Mouse (Mus musculus): ENCODE data around the gene Galnt10. TPM values are rescaled to one million over a fixed set of nuclear protein-coding genes. Genes with fewer than 3 reads are reported as not detected.

Galnt10 gene
- polyA plus RNA-seq, 1 experiment from 2014 or later: 12.3 TPM

- WGBS: 66% methylated on average over 9 of the region's 9 CpGs
Measured at GRCm38 (mm10) chr11:57614502-57614901, 30.7 kb upstream of the Galnt10 start.

DNA sequence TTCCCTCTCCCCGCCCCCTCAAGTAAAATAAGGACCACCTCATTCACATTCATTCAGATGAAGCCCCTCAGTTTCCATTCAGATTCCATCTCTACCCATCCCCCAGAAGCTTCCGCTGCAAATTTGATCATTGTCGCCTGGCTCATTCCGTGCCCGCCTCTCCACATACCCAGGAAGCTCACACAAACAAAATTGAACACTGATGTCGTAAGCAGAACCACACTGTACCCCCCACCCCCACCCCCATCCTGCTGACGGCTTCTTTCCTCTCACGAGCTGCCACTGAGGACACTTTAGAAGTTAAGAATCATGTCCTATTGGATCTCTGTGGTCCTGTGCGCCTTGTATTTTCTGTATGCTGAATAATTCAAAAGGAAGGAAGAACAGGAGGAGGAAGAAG, 30.0 kb upstream of the Galnt10 start:
- no peak for ATAC-seq
- Histone ChIP-seq H3K4me3 (ENCODE audit: low read length) (no peak overlapping the region), H3K9me3 (ENCODE audit: control insufficient read depth, low read length) (no peaks in the 10 kb centered on the region), H3K9ac (ENCODE audit: low read depth, low read length) (no peak overlapping the region), H3K4me1 (ENCODE audit: control insufficient read depth, insufficient read depth, low read depth, low read length) (no peaks in the 10 kb centered on the region; the same call in 1 of the 2 replicates), H3K36me3 (ENCODE audit: control insufficient read depth, insufficient read depth, low read length) (no peaks in the 10 kb centered on the region), H3K27me3 (replicated peaks; ENCODE audit: control insufficient read depth, insufficient read depth, low read length) (no peaks in the 10 kb centered on the region), H3K4me2 (ENCODE audit: low read length) (no peak overlapping the region), H3K27ac (ENCODE audit: low read depth, low read length) (no peak overlapping the region)
- WGBS: 61% methylated on average over 9 of the region's 9 CpGs

More at GRCm38 (mm10) chr11:57614502-57614901, 30.7 kb upstream of the Galnt10 start:
- H3K9ac ChIP-seq (ENCODE audit: low read depth, low read length): no peak overlapping the region
- H3K36me3 ChIP-seq (ENCODE audit: control insufficient read depth, insufficient read depth, low read length): no peaks in the 10 kb centered on the region
- H3K9me3 ChIP-seq (ENCODE audit: control insufficient read depth, low read length): no peaks in the 10 kb centered on the region
- H3K4me3 ChIP-seq (ENCODE audit: low read length): no peak overlapping the region
- no peaks in the 10 kb centered on the region; the same call in 1 of the 2 replicates for H3K4me1 ChIP-seq (ENCODE audit: control insufficient read depth, insufficient read depth, low read depth, low read length)
- no peak overlapping the region for H3K27ac ChIP-seq (ENCODE audit: low read depth, low read length)
- no peak for ATAC-seq
- H3K4me2 ChIP-seq (ENCODE audit: low read length): no peak overlapping the region
- H3K27me3 ChIP-seq (replicated peaks; ENCODE audit: control insufficient read depth, insufficient read depth, low read length): no peaks in the 10 kb centered on the region

DNA sequence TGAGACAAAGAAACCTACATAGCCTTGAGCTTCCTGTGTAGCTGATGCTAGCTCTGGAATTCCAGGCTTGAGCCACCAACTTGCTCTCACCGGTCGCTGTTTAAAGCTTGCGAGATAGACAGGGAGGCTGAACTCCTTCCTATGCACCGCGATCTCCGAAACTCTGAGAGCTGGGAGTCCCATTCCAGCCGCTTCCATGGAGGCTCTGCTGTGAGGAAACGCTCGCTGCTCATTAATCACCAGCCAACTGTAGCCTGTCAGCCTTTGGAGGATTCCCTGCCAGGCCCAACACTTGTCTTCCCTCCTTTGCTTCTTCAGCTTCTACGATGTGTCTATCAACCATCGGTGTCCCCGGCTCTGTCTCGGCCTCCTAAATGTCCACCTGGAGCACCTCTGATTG, 29.4 kb upstream of the Galnt10 start:
- WGBS: 52% methylated on average over 13 of the region's 13 CpGs
- peak; percentile 27; the same call in 1 of the 2 replicates for ATAC-seq
- H3K9me3 ChIP-seq (ENCODE audit: control insufficient read depth, low read length): no peaks in the 10 kb centered on the region

GRCm38 (mm10) chr11:57617526-57618264, 27.5 kb upstream of the Galnt10 start:
- peaks cover 5% of the 10 kb centered on the region for H3K4me1 ChIP-seq (ENCODE audit: control insufficient read depth, insufficient read depth, low read depth, low read length)
- no peak overlapping the region for H3K4me2 ChIP-seq (ENCODE audit: low read length)
- H3K36me3 ChIP-seq (ENCODE audit: control insufficient read depth, insufficient read depth, low read length): no peaks in the 10 kb centered on the region
- no peak for ATAC-seq
- WGBS: 37% methylated on average over 15 of the region's 15 CpGs
- H3K9ac ChIP-seq (ENCODE audit: low read depth, low read length): no peak overlapping the region
- no peaks in the 10 kb centered on the region for H3K27me3 ChIP-seq (replicated peaks; ENCODE audit: control insufficient read depth, insufficient read depth, low read length)
- H3K9me3 ChIP-seq (ENCODE audit: control insufficient read depth, low read length): no peaks in the 10 kb centered on the region
- H3K4me3 ChIP-seq (ENCODE audit: low read length): no peak overlapping the region
- H3K27ac ChIP-seq (ENCODE audit: low read depth, low read length): no peak overlapping the region

More for the DNA sequence above, 29.4 kb upstream of the Galnt10 start:
- Histone ChIP-seq H3K27me3 (replicated peaks; ENCODE audit: control insufficient read depth, insufficient read depth, low read length) (no peaks in the 10 kb centered on the region), H3K4me3 (ENCODE audit: low read length) (no peak overlapping the region), H3K9ac (ENCODE audit: low read depth, low read length) (no peak overlapping the region), H3K4me1 (ENCODE audit: control insufficient read depth, insufficient read depth, low read depth, low read length) (no peaks in the 10 kb centered on the region; the same call in 1 of the 2 replicates), H3K36me3 (ENCODE audit: control insufficient read depth, insufficient read depth, low read length) (no peaks in the 10 kb centered on the region), H3K27ac (ENCODE audit: low read depth, low read length) (no peak overlapping the region), H3K4me2 (ENCODE audit: low read length) (no peak overlapping the region)

DNA sequence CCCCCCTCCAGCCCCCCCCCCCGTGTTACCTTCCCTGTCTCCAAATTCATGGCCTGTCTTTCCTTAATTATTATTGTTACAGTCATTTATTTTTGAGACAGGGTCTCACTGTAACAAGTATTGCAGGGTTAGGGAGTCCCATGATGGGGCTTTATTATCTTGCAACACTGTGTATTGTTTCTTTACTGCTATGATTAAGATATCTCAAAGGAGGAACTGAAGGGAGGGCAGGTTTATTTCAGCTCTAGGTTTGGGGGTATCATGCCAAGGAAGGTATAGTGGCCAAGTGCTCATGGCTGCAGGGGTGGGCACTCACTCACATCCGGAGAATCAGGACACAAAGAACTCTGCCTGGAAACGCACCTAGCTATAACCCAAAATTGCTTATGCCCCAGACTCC, 23.8 kb upstream of the Galnt10 start:
- no peak for ATAC-seq
- WGBS: 79% methylated on average over 3 of the region's 3 CpGs
- H3K9ac ChIP-seq (ENCODE audit: low read depth, low read length): no peak overlapping the region
- peaks cover 5% of the 10 kb centered on the region for H3K27me3 ChIP-seq (replicated peaks; ENCODE audit: control insufficient read depth, insufficient read depth, low read length)
- H3K36me3 ChIP-seq (ENCODE audit: control insufficient read depth, insufficient read depth, low read length): no peaks in the 10 kb centered on the region
- H3K4me2 ChIP-seq (ENCODE audit: low read length): no peak overlapping the region
- H3K9me3 ChIP-seq (ENCODE audit: control insufficient read depth, low read length): no peaks in the 10 kb centered on the region
- H3K4me1 ChIP-seq (ENCODE audit: control insufficient read depth, insufficient read depth, low read depth, low read length): peaks cover 5% of the 10 kb centered on the region
- no peak overlapping the region for H3K4me3 ChIP-seq (ENCODE audit: low read length)
- H3K27ac ChIP-seq (ENCODE audit: low read depth, low read length): no peak overlapping the region

GRCm38 (mm10) chr11:57621876-57622275, 23.4 kb upstream of the Galnt10 start:
- ATAC-seq: 0 out of 2 replicates have a peak, but pooled peaks have one; percentile 17
- Histone ChIP-seq H3K4me3 (ENCODE audit: low read length) (no peak overlapping the region), H3K4me1 (ENCODE audit: control insufficient read depth, insufficient read depth, low read depth, low read length) (peaks cover 5% of the 10 kb centered on the region), H3K9me3 (ENCODE audit: control insufficient read depth, low read length) (no peaks in the 10 kb centered on the region), H3K27me3 (replicated peaks; ENCODE audit: control insufficient read depth, insufficient read depth, low read length) (peaks cover 5% of the 10 kb centered on the region), H3K36me3 (ENCODE audit: control insufficient read depth, insufficient read depth, low read length) (no peaks in the 10 kb centered on the region), H3K4me2 (ENCODE audit: low read length) (no peak overlapping the region), H3K27ac (ENCODE audit: low read depth, low read length) (no peak overlapping the region), H3K9ac (ENCODE audit: low read depth, low read length) (no peak overlapping the region)

DNA sequence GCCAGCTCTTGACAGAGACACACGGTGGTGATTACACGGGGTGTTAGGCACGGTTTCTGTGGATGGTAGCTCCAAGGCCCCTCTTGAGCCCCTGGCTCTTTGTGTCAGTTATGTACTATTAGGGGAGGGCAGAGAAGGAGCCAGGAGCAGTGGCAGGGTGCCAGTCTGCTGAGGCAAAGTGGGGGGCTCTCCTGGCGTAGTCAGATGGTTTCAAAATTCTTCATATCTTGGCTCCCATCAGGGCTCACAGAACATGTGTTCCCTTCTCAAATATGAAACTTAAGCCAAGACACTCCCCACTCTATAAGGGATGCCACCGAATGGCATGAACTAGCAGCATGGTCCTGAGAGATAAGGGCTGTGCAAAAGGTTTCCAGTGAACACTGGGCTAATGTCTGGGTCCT, 20.8 kb upstream of the Galnt10 start:
- H3K27ac ChIP-seq (ENCODE audit: low read depth, low read length): no peak overlapping the region
- H3K4me1 ChIP-seq (ENCODE audit: control insufficient read depth, insufficient read depth, low read depth, low read length): peaks cover 5% of the 10 kb centered on the region
- no peak overlapping the region for H3K4me2 ChIP-seq (ENCODE audit: low read length)
- ATAC-seq: peak; percentile 92
- WGBS: 26% methylated on average over 5 of the region's 5 CpGs
- H3K9ac ChIP-seq (ENCODE audit: low read depth, low read length): no peak overlapping the region
- H3K36me3 ChIP-seq (ENCODE audit: control insufficient read depth, insufficient read depth, low read length): no peaks in the 10 kb centered on the region
- peaks cover 5% of the 10 kb centered on the region for H3K27me3 ChIP-seq (replicated peaks; ENCODE audit: control insufficient read depth, insufficient read depth, low read length)
- H3K4me3 ChIP-seq (ENCODE audit: low read length): no peak overlapping the region
- no peaks in the 10 kb centered on the region for H3K9me3 ChIP-seq (ENCODE audit: control insufficient read depth, low read length)

- peaks cover 5% of the 10 kb centered on the region for H3K4me1 ChIP-seq (ENCODE audit: control insufficient read depth, insufficient read depth, low read depth, low read length)
- no peaks in the 10 kb centered on the region for H3K9me3 ChIP-seq (ENCODE audit: control insufficient read depth, low read length)
- H3K4me3 ChIP-seq (ENCODE audit: low read length): no peak overlapping the region
- no peak for ATAC-seq
- H3K36me3 ChIP-seq (ENCODE audit: control insufficient read depth, insufficient read depth, low read length): no peaks in the 10 kb centered on the region
- H3K9ac ChIP-seq (ENCODE audit: low read depth, low read length): no peak overlapping the region
- H3K27ac ChIP-seq (ENCODE audit: low read depth, low read length): no peak overlapping the region
- peaks cover 5% of the 10 kb centered on the region for H3K27me3 ChIP-seq (replicated peaks; ENCODE audit: control insufficient read depth, insufficient read depth, low read length)
- no peak overlapping the region for H3K4me2 ChIP-seq (ENCODE audit: low read length)
Measured at GRCm38 (mm10) chr11:57625465-57625864, 19.8 kb upstream of the Galnt10 start.

DNA sequence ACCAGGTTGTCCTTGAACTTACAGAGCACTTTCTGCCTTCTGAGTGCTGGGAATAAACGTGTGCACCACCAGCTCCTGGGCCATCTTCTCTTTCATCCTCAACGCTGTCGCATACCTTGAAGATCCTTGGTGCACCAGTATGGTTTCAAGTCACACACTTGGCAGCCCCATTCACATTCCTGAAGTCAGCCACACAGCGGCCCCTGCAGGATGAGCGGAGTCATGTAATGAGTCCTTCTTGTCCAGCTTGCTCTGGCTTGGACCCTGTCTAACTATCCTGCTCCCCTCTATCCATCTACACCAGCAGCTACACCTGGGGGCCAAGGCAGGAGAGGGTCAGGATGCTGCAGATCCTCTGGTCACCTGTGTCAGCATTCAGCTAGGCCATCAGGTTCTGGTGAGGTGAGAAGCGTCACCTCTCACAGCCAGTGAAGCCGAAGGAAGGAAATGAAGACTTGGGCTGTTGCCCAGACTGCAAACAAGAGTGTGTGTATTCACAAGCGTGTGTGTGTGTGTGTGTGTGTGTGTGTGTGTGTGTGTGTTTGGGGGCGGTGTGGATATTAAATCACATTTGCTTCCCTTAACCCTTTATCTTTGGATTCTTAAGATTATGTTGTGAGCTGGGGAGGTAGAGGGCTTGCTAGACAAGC, 18.0 kb upstream of the Galnt10 start:
- H3K4me1 ChIP-seq (ENCODE audit: control insufficient read depth, insufficient read depth, low read depth, low read length): no peaks in the 10 kb centered on the region; the same call in 1 of the 2 replicates
- no peak overlapping the region for H3K27ac ChIP-seq (ENCODE audit: low read depth, low read length)
- H3K4me2 ChIP-seq (ENCODE audit: low read length): no peak overlapping the region
- H3K27me3 ChIP-seq (replicated peaks; ENCODE audit: control insufficient read depth, insufficient read depth, low read length): peaks cover 5% of the 10 kb centered on the region
- WGBS: 50% methylated on average over 9 of the region's 9 CpGs
- no peak for ATAC-seq
- no peak overlapping the region for H3K9ac ChIP-seq (ENCODE audit: low read depth, low read length)
- no peak overlapping the region for H3K4me3 ChIP-seq (ENCODE audit: low read length)
- no peaks in the 10 kb centered on the region for H3K36me3 ChIP-seq (ENCODE audit: control insufficient read depth, insufficient read depth, low read length)
- no peaks in the 10 kb centered on the region for H3K9me3 ChIP-seq (ENCODE audit: control insufficient read depth, low read length)
